Mouse (Mus musculus) kidney, postnatal 14 days (tissue): Measurements from ENCODE around the gene Srebf1.
A peak's percentile ranks its signal among the peaks of the same experiment; 100 is the strongest.

Source experiments
- DNase-seq: peaks from one replicate; pipeline ENCODE4 v3.0.0; 2022; ENCODE audit warnings: mixed read lengths

Srebf1 gene

DNA sequence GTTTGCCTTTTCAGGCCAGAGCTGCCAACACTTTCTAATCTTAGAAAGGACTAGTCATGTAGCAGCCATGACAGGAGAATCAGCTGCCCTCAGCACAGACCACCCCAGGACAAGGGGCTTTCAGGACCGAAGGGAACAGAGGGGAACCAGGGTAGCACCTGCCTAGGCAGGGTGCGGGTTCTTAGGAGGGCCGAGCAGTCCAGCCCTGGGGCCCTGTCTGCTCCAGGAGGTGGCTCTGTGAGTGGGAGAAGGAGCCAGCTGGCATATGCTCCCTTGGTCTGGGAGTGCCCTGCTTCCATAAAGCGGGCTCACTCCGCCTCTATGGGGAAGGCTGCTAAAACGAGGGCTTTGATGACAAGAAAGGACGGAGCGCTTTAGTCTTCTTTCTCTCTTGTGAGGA, 10.9 kb upstream of the Srebf1 start:
- DNase-seq: no peak

- no peak for DNase-seq
These were observed 10.2 kb upstream of the Srebf1 start for GRCm38 (mm10) chr11:60232441-60233058.

- no peak for DNase-seq
These were observed 9.6 kb upstream of the Srebf1 start for GRCm38 (mm10) chr11:60231951-60232350.

- no peak for DNase-seq
These were observed 8.9 kb upstream of the Srebf1 start for GRCm38 (mm10) chr11:60231326-60231725.

DNA sequence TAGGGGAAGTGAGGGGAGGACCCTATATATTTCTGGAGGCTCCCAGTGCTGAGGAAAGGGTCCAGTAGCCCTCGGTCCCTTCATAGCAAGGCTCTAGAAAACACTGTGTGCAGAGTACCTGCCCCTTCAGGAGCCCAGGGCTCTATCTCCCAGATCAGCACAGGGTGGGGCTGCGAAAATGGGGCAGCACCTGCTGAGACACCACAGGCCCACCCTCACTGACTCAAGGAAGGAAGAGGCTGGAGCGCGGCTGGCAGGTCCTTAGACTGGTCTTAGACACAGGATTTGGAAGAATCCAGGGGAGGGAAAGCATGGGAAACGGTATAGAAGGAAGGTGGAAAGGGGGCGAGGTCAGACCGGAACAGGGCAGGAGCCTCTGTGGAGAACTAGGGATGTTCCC, 8.1 kb upstream of the Srebf1 start:
- no peak for DNase-seq

- peak; percentile 74 for DNase-seq
These were observed 7.4 kb upstream of the Srebf1 start for GRCm38 (mm10) chr11:60229821-60230220.

- no peak for DNase-seq
These were observed 6.1 kb upstream of the Srebf1 start for GRCm38 (mm10) chr11:60228525-60228924.

- no peak for DNase-seq
These were observed 3.5 kb upstream of the Srebf1 start for GRCm38 (mm10) chr11:60225874-60226273.

GRCm38 (mm10) chr11:60224676-60225075, 2.3 kb upstream of the Srebf1 start:
- peak; percentile 44 for DNase-seq

DNA sequence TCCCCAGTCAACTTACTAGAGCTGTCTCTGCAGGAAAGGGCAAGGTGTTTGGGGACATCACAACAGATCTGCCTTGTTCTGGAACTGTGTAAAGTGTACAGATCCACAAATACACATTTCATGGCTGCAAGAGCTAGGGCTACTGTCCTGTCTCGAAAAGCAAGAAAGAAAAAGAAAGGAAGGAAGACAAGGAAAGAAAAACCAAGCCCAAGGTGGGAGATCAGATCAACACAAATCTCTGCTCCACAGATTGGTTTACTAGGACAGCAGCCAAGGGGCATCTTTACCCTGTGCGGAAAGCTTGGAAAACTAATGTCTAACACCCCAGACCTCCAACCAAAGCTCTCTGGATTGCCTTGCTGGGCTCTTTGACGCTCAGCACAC, 304 bp downstream of the Srebf1 start:
- no peak for DNase-seq

DNA sequence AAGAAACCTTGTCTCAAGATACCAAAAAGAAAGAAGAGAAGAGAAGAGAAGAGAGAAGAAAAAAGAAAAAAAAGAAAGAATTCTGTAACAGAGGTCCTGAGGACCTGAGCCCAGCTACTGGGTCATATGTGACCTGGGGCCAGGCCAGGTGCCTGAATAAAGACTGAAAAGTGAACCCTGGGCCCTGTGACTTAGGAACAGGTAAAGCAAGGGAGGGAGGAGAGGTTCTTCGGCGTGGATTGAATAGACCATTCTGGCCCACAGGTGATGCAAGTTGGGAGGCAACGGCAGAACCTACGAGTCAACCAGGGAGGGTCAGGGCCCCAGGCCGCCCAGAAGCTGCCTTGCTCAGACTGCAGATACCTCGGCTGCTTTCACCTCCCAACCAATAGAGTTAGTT, 956 bp downstream of the Srebf1 start:
- DNase-seq: no peak

- DNase-seq: peak; percentile 96
These were observed 2.0 kb downstream of the Srebf1 start for GRCm38 (mm10) chr11:60220291-60220804.

- DNase-seq: no peak
These were observed 2.8 kb downstream of the Srebf1 start for GRCm38 (mm10) chr11:60219609-60220008.

DNA sequence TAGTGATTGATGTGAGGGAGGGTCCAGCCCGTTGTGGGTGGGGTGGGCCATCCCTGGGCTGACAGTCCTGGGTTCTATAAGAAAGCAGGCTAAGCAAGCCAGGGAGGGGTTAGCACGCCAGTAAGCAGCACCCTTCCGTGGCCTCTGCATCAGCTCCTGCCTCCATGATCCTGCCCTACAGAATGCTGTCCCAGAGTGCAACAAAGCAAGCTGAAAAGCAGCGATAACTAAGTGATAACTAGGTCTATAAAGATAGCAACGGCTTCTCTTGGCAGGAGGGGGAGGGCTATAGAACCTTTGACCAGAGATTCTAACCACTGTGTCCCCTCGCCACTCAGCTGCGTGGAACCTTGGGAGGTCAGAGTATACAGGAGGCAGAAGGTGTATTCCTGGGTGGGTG, 4.9 kb downstream of the Srebf1 start:
- no peak for DNase-seq

DNA sequence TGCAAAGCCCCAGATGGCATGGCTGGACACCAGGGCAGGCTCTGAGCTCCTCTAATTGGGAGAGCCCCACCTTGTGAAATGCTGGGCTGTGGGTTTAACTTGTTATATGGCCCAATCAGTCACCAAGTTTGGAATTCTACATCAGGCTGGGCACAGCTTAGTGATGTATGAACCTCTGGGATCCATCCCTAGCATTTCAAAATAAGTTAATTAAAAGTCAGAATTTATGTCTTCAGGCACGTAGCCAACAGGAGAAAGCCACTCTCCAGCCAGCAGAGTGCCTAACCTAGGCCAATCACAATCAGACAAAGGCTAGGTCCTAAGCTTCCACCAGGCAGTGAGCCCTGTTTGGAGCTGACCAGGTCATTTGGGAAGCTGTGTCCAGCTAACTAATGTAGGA, 5.7 kb downstream of the Srebf1 start:
- DNase-seq: peak; percentile 34

DNA sequence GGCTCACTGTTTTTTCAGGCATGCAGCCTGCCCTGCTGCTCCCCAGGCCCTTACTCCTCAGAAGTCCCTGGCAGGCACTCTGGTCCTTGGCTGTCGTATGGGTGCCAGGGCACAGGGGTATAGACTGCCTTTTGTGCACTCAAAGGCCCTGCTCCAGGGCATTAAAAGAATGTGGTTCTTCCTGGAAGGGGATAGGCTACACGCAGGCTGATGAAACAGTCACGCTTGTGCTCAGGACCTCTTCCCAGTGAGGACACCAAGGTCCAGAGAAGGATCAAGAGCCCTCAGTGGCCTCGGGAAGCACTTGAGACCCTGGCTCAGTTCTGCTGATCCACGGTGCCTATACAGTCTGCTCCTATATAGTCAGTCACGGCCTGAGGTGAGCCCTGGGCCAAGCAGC, 9.1 kb downstream of the Srebf1 start:
- DNase-seq: no peak

GRCm38 (mm10) chr11:60211761-60212160, 10.6 kb downstream of the Srebf1 start:
- DNase-seq: no peak

DNA sequence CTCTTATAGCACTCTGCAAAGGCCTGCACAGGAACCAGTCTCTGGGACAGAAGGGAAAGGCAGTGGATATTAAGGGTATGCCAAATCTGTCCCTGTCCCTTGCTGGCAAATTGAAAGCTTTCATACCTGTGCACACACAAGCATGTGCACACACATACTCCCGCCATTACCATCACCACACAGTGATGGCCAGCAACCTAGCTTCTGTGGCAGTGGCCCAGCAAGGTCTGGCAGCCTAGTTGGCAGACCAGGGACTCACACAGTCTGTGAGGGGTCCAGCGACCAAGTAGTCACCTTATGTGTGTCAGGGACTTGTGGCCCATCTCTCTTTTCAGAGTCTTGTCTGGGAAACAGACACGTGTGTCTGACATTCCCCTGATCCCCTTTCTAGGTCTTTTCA, 11.2 kb downstream of the Srebf1 start:
- no peak for DNase-seq

GRCm38 (mm10) chr11:60210305-60210724, 12.1 kb downstream of the Srebf1 start:
- peak; percentile 97 for DNase-seq

- DNase-seq: no peak
These were observed 12.5 kb downstream of the Srebf1 start for GRCm38 (mm10) chr11:60209933-60210249.

GRCm38 (mm10) chr11:60209217-60209932, 13.0 kb downstream of the Srebf1 start:
- peak; percentile 86 for DNase-seq

DNA sequence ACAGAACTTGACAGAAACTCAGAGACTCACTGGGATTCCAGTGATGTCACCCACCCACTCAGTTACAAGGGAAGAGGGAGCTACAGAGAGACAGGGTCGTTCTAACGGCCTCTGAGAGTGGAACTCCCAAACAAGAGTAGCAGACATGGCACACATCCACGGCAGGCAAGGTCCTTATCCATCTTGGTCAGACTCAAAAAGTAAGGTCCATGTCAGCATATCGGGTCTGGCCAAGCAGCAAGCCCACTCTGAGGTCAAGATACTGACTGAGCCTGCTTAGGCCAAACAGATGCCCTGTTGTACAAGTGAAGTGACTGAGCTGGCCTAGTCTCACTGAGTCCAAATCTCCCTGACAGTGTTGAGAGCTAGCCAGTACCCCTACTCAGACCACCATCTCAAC, 13.7 kb downstream of the Srebf1 start:
- no peak for DNase-seq

DNA sequence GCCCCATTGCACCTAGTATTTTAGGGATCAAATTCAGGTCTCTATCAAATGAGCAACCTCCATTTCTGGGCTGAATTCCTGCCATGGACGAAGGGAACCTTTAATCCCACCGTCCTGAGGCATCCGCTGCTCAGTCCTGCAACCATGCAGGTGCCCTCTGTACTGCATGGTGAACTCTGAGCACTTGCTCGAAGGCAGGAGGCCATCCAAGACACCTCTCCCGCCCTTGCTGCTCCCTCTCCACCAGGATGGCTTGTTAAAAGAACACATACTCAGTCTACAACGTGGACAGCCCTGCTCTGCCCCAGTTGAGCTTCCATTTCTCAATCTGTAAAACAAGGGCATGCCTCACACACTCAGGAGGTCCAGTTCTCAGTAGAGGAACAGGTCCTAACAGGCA, 14.2 kb downstream of the Srebf1 start:
- peak; percentile 35 for DNase-seq

DNA sequence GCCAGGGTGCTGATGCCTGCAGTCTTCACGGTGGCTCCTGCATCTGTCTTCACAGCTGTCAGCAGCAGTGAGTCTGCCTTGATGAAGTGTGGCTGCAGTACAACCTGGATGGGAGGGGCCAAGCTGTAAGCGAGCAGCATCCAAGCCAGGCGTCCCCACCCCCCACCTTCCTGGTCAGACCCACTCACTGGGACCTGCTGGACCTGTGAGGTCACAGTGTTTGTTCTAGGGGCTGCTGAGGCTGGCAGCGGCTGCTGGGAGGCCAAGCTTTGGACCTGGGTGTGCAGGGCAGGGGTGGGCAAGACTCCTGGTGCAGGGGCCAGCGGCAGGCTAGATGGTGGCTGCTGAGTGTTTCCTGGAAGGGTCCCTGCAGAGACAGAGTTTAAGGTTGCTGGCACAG, 16.2 kb downstream of the Srebf1 start:
- no peak for DNase-seq

- DNase-seq: no peak
These were observed 17.4 kb downstream of the Srebf1 start for GRCm38 (mm10) chr11:60205026-60205425.
